Mouse (Mus musculus) intestine, embryonic 16.5 days (tissue): ENCODE data around the gene Slc25a18. TPM values are rescaled to one million over a fixed set of nuclear protein-coding genes. Genes with fewer than 3 reads are reported as not detected.

Experiments used
- ATAC-seq: fragments of 200-750 bp; cut with Nextera tagmentation; 2 replicates; pipeline ENCODE4 v1.8.0; 2017; ENCODE audit warnings: moderate TSS enrichment, moderate library complexity
- H3K27ac ChIP-seq: fragments of 300-500 bp; sonication (generic); 2 replicates; pipeline ENCODE4 v1.5.1; 2014; ENCODE audit warnings: mild to moderate bottlenecking, low read length
- H3K27me3 ChIP-seq: fragments of 300-500 bp; sonication (generic); replicated peaks from 2 replicates; pipeline ENCODE4 v1.6.1; 2014; ENCODE audit warnings: low read length, control low read depth, mixed read lengths; ENCODE audit not compliant: control insufficient read depth, insufficient read depth
- H3K36me3 ChIP-seq: fragments of 300-500 bp; sonication (generic); 2 replicates; pipeline ENCODE4 v1.6.1; 2014; ENCODE audit warnings: low read length, control low read depth; ENCODE audit not compliant: control insufficient read depth, insufficient read depth
- H3K4me1 ChIP-seq: fragments of 300-500 bp; sonication (generic); 2 replicates; pipeline ENCODE4 v1.6.1; 2014; ENCODE audit warnings: low read length, control low read depth, mixed read lengths; ENCODE audit not compliant: control insufficient read depth, insufficient read depth
- H3K4me2 ChIP-seq: fragments of 300-500 bp; sonication (generic); 2 replicates; pipeline ENCODE4 v1.6.1; 2014; ENCODE audit warnings: low read depth, low read length, control low read depth
- H3K4me3 ChIP-seq: fragments of 300-500 bp; sonication (generic); 2 replicates; pipeline ENCODE4 v1.5.1; 2014; ENCODE audit warnings: mild to moderate bottlenecking, low read length
- H3K9ac ChIP-seq: fragments of 300-500 bp; sonication (generic); 2 replicates; pipeline ENCODE4 v1.6.1; 2014; ENCODE audit warnings: low read depth, low read length
- H3K9me3 ChIP-seq: fragments of 300-500 bp; sonication (generic); 2 replicates; pipeline ENCODE4 v1.6.1; 2016; ENCODE audit warnings: low read length, control low read depth; ENCODE audit not compliant: control insufficient read depth
- WGBS: fragments of 180-500 bp; shearing (Covaris S2); extraction: QIAGEN DNeasy Blood & Tissue Kit; methylation state at CpG from one replicate; pipeline ENCODE4 v1.1.7; 2014; 5-methylcytosine and 5-hydroxymethylcytosine counted together
- polyA plus RNA-seq: library from polyadenylated mRNA; unstranded; fragments of >200 nt; fragmentation: Nextera tagmentation; extraction: Ambion mirVana; gene quantifications from 2 replicates; pipeline ENCODE4 v1.2.1, GENCODE M21; 2015

Slc25a18 gene
- polyA plus RNA-seq, 1 experiment from 2014 or later, result not detected

DNA sequence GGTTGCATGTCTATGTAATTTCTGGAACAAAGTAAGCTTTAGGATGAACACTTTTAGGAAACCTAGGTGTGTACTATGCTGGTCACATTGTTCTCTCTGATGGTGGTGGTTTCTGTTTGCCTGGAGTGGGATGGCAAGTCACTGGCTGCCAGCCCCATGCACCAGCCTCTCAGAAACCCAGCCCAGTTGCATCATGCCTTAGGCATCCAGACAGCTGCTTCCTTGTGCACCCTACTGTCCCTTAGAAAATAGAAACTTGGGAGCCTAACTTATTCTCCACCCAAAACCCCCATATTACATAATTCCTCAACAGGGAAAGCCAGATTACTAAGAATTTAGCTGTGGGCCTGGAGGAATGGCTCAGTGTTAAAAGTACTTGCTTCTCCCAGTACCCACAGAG is 1.4 kb upstream of the Slc25a18 start:
- ATAC-seq, result no peak
- no peak overlapping the region for H3K4me3 ChIP-seq
- no peaks in the 10 kb centered on the region for H3K36me3 ChIP-seq
- no peaks in the 10 kb centered on the region for H3K27me3 ChIP-seq
- H3K4me2 ChIP-seq, result no peak overlapping the region
- H3K4me1 ChIP-seq, result peaks cover 3% of the 10 kb centered on the region; the same call in 1 of the 2 replicates
- no peak overlapping the region for H3K27ac ChIP-seq
- H3K9ac ChIP-seq, result no peak overlapping the region
- H3K9me3 ChIP-seq, result no peaks in the 10 kb centered on the region

DNA sequence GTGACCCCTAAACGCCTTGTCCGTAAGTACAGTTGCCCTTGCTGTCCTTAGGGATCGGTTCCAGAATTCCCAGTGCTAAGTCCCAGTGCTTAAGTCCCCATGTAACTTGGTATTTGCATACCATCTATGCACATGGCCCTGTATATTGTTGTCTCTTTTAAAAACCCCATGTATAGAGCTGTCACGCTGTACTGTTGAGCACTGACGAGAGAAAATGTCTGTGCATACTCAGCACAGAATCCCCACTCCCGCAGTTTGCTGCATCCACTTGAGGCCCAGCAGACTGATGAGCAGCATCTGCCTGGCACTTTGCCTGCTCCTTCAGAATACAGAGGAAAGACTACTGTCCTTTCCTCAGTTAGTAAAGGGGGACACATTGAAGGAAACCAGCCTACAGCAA is 385 bp downstream of the Slc25a18 start:
- Histone ChIP-seq H3K4me1 (peaks cover 3% of the 10 kb centered on the region; the same call in 1 of the 2 replicates), H3K4me3 (no peak overlapping the region), H3K9me3 (no peaks in the 10 kb centered on the region), H3K27me3 (no peaks in the 10 kb centered on the region), H3K9ac (no peak overlapping the region), H3K27ac (no peak overlapping the region), H3K36me3 (no peaks in the 10 kb centered on the region), H3K4me2 (no peak overlapping the region)
- WGBS, result 72% methylated on average over 6 of the region's 6 CpGs
- no peak for ATAC-seq

DNA sequence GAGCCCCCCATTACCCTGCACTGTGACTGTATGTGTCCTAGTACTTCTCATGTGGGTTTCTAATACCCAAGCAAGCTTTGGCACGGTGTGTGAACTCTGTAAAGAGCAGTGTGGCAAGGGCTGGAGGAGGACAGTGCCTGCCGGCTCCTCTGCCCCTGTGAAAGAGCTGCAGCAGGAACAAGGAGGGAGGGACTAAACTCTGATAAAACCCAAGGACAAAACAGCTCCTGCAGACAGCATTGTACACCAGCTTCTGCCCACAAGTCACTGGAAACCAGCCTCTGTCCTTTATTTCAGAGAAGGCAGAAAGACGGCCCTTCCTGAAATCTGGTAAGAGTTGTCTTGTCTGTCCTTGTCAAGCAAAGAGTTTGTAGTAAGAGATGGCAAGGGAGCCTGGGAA is 2.9 kb downstream of the Slc25a18 start:
- H3K27me3 ChIP-seq, result no peaks in the 10 kb centered on the region
- WGBS, result 77% methylated on average over 3 of the region's 3 CpGs

DNA sequence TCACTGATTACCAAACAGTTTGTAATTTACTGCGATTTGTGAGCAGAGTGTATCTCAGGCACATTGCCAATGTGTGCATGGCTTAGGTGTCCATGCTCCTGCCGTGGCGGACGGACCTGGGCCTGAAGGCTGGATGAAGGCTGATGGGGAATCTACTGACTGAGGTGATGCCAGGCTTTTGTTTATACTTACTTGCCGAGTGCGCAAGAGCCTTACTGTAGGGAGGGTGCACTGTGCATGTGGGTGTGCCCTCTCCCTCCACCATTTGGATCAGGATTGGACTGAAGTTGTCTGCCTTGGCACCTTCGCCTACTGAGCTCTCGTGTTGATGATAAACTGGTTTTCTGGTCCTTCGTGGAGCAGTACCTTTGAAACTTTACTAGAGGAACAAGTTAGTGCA is 4.2 kb downstream of the Slc25a18 start:
- Histone ChIP-seq H3K27me3 (no peaks in the 10 kb centered on the region), H3K4me1 (peaks cover 3% of the 10 kb centered on the region; the same call in 1 of the 2 replicates), H3K36me3 (no peaks in the 10 kb centered on the region), H3K4me2 (no peak overlapping the region), H3K9ac (no peak overlapping the region), H3K9me3 (no peaks in the 10 kb centered on the region), H3K4me3 (no peak overlapping the region), H3K27ac (no peak overlapping the region)
- ATAC-seq, result no peak
- WGBS, result 75% methylated on average over 9 of the region's 9 CpGs

More for the DNA sequence above, 2.9 kb downstream of the Slc25a18 start:
- Histone ChIP-seq H3K27ac (no peak overlapping the region), H3K9ac (no peak overlapping the region), H3K9me3 (no peaks in the 10 kb centered on the region), H3K4me2 (no peak overlapping the region), H3K4me3 (no peak overlapping the region), H3K4me1 (peaks cover 3% of the 10 kb centered on the region; the same call in 1 of the 2 replicates), H3K36me3 (no peaks in the 10 kb centered on the region)
- no peak for ATAC-seq

DNA sequence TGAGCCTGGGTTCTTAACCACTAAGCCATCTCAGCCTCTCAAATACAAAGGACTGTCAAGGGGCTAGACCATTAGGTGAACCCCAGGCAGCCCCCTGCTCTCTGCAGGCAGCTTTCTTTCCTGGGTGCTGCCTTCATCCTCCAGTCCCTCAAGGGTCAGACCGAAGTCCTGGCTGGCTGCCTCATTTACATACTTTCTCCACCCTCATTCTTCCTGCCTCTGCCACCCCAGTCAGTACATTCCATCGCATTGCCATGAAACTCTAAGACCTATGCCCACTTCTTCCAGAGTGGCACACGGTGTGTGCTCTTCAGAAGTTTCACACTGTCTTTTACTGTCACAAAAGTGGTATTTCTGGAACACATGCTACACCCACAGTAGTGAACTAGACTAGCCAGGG is 4.8 kb downstream of the Slc25a18 start:
- Histone ChIP-seq H3K4me1 (peaks cover 2% of the 10 kb centered on the region; the same call in 1 of the 2 replicates), H3K4me3 (no peak overlapping the region), H3K27ac (no peak overlapping the region), H3K36me3 (no peaks in the 10 kb centered on the region), H3K9ac (no peak overlapping the region), H3K27me3 (no peaks in the 10 kb centered on the region), H3K4me2 (no peak overlapping the region), H3K9me3 (no peaks in the 10 kb centered on the region)
- ATAC-seq, result no peak
- WGBS, result 54% methylated on average over 3 of the region's 3 CpGs

DNA sequence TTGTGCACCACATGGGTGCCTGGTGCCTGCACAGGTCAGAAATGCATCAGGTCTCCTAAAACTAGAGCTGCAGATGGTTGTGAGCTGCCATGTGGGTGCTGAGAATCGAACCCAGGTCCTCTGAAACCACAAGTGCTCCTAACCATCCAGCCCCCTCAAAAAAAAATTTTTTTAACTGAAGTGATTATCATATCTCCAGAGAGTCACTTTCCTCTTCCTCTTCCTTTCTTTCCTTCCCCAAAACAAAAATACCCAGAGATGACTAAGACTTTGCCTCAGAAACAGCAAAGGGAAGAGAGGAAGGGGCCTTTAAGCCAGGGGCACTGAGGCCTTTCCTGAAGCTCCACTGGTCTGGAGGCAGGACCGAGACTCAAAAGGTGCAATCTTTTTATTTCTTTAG is 9.6 kb downstream of the Slc25a18 start:
- H3K9ac ChIP-seq, result no peak overlapping the region
- H3K27ac ChIP-seq, result no peak overlapping the region
- H3K9me3 ChIP-seq, result no peaks in the 10 kb centered on the region
- 89% methylated on average over 2 of the region's 2 CpGs for WGBS
- no peaks in the 10 kb centered on the region for H3K4me1 ChIP-seq
- ATAC-seq, result no peak
- no peak overlapping the region for H3K4me2 ChIP-seq
- H3K4me3 ChIP-seq, result no peak overlapping the region
- H3K36me3 ChIP-seq, result no peaks in the 10 kb centered on the region
- no peaks in the 10 kb centered on the region for H3K27me3 ChIP-seq

DNA sequence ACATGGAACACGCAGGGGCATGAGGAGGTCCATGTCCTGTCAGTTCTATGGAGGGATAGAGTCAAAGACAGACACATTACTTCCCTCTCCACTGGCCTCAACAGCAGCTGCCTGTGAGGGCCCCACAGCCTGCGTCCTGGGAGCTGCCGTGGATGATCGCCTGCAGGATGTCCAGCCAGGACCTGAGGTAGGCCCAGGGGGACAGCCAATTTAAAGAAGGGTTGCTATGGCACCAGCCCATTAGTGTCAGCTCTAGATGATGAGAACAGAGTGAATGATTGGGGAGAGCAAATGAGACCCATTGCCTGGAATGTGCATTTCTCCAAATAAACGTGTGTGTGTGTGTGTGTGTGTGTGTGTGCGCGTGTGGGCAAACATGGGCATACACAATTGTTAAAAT is 11.0 kb downstream of the Slc25a18 start:
- H3K9me3 ChIP-seq, result no peaks in the 10 kb centered on the region
- no peaks in the 10 kb centered on the region for H3K27me3 ChIP-seq
- no peak for ATAC-seq
- no peak overlapping the region for H3K9ac ChIP-seq
- H3K36me3 ChIP-seq, result no peaks in the 10 kb centered on the region
- WGBS, result 55% methylated on average over 7 of the region's 7 CpGs
- H3K4me2 ChIP-seq, result no peak overlapping the region
- H3K4me1 ChIP-seq, result no peaks in the 10 kb centered on the region
- H3K27ac ChIP-seq, result no peak overlapping the region
- no peak overlapping the region for H3K4me3 ChIP-seq

DNA sequence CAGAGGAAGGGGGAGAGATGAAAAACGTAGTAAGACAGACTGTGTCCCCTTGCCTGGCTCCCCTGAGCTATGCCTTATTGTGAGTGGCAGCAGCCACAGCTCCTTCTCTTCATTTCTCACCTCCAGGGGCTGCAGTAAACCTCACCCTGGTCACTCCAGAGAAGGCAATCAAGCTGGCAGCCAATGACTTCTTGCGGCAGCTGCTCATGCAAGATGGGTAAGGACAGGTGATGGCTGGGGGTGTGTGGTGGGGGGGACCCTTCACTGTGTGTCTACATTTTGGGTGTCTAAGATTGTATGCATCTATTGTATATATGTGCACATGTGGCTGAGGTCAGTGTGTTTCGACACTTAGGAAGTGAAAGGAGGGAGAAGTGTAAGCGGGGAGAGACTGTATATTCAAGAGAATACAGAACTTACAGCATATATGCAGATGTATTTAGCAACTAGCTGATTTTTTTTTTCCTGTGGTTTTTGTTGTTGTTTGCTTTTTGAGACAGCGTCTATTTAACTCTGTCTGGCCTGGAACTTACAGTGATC is 14.8 kb downstream of the Slc25a18 start:
- Histone ChIP-seq H3K4me1 (no peaks in the 10 kb centered on the region), H3K4me3 (no peak overlapping the region), H3K27ac (no peak overlapping the region), H3K9ac (no peak overlapping the region), H3K4me2 (no peak overlapping the region), H3K9me3 (no peaks in the 10 kb centered on the region), H3K27me3 (no peaks in the 10 kb centered on the region), H3K36me3 (no peaks in the 10 kb centered on the region)
- ATAC-seq, result no peak
- WGBS, result 79% methylated on average over 5 of the region's 5 CpGs

DNA sequence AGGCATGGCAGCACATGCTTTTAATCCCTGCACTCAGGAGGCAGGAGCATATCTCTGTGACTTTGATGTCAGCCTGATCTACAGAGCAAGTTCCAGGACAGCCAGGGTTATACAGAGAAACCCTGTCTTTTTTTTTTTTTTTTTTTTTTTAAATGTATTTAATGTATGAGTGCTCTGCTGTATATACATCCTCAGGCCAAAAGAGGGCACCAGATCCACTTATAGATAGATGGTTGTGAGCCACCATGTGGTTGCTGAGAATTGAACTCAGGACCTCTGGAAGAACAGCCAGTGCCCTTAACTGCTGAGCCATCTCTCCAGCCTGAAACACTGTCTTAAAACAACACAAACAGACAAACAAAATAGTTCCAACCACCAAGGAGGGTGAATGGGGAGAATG is 15.5 kb downstream of the Slc25a18 start:
- H3K4me3 ChIP-seq, result no peak overlapping the region
- no peak overlapping the region for H3K9ac ChIP-seq
- no peaks in the 10 kb centered on the region for H3K27me3 ChIP-seq
- ATAC-seq, result no peak
- H3K36me3 ChIP-seq, result peaks cover 4% of the 10 kb centered on the region; the same call in 1 of the 2 replicates
- no peak overlapping the region for H3K4me2 ChIP-seq
- no peaks in the 10 kb centered on the region for H3K9me3 ChIP-seq
- no peak overlapping the region for H3K27ac ChIP-seq
- no peaks in the 10 kb centered on the region for H3K4me1 ChIP-seq

DNA sequence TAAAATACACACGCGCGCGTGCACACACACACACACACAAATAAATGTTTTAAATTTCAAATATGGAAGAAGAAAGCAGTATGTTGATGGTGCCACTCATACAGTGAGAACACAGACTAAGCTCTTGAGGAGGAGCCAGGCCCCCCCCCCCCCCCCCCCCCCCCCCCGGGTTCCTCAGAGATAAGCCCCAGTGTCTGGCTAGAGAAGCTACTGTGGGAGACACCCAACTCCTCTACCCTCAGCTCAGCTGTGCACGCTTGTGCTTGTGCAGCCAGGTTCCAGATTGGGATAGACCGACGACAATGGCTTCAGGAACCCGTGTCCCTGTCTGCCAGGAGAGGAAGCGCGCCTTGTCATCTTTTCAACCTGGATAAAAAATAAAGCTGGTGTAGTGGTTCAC is 16.8 kb downstream of the Slc25a18 start:
- Histone ChIP-seq H3K9ac (no peak overlapping the region), H3K36me3 (peaks cover 8% of the 10 kb centered on the region; the same call in 1 of the 2 replicates), H3K27me3 (no peaks in the 10 kb centered on the region), H3K4me1 (no peaks in the 10 kb centered on the region), H3K27ac (no peak overlapping the region), H3K4me2 (no peak overlapping the region), H3K4me3 (no peak overlapping the region), H3K9me3 (no peaks in the 10 kb centered on the region)
- ATAC-seq, result peak; percentile 47; the same call in 1 of the 2 replicates
- 87% methylated on average over 10 of the region's 11 CpGs for WGBS
